Mouse (Mus musculus) erythroblast, adult 5-6 weeks (primary cell): ENCODE data around the gene Emx2. TPM values are rescaled to one million over a fixed set of nuclear protein-coding genes. Genes with fewer than 3 reads are reported as not detected.

ENCODE experiments used
- ATAC-seq: replicated peaks from 2 replicates; pipeline ENCODE4 v1.8.0; 2016; ENCODE audit warnings: moderate number of reproducible peaks, mild to moderate bottlenecking, moderate TSS enrichment, inconsistent platforms; ENCODE audit not compliant: poor library complexity, low FRiP score, severe bottlenecking
- total RNA-seq, 2 experiments: library from RNA; stranded (forward) in 1 of 2; stranded (reverse) in 1 of 2; fragments of 150-400 nt in 1 of 2; fragments of 200-764, 138-1000 nt in 1 of 2; gene quantifications; 2 replicates each; pipeline versions ENCODE4 v1.2.3 to v1.2.4; 2015 to 2017; ENCODE audit warnings: low replicate concordance in 2 of 2

Gene Emx2
- total RNA-seq, 2 experiments from 2014 or later: 0.77 TPM; not detected in 1

GRCm38 (mm10) chr19:59461481-59462421 is 3.6 kb downstream of the Emx2 start:
- no peak for ATAC-seq

- no peak for ATAC-seq
Measured at GRCm38 (mm10) chr19:59462459-59463292, 4.5 kb downstream of the Emx2 start.

DNA sequence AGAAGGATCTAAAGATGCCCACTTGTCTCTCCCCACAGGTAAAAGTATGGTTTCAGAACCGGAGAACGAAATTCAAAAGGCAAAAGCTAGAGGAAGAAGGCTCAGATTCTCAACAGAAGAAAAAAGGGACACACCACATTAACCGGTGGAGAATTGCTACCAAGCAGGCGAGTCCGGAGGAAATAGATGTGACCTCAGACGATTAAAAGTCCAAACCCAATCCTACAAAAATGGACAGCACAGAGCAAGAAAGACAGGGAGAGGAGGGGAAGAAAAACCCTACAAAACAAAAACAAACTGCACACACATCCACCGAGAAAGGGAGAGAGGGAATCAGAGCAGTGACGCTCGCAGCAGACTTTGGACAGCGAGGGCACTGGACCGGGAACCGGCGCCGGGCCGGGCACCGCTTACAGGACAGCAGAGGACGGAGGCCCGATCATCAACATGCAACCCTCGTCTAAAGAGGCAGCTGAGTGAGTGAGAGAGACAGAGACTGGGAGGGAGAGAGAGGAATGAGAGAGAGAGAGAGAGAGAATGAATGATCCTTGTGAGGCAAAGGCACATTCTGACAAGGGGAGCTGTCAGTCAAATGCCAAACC is 5.8 kb downstream of the Emx2 start:
- no peak for ATAC-seq

DNA sequence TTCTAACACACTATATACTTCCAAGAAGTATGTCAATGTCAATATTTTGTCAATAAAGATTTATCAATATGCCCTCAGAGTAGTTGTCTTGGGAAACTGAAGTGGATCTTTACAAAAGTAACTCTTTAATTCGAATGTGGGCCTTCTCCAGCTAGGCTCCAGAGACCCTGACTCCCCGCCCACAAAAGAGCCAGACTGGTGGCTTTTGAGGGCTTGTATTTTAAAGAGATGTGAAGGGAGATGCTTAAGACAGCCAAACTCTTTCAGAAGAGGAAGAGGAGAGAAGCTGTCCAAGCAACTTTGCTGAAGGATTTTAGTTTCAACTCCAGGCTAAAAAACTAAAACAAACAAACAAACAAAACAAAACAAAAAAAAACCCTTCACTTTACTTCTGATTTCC is 7.1 kb downstream of the Emx2 start:
- no peak for ATAC-seq

DNA sequence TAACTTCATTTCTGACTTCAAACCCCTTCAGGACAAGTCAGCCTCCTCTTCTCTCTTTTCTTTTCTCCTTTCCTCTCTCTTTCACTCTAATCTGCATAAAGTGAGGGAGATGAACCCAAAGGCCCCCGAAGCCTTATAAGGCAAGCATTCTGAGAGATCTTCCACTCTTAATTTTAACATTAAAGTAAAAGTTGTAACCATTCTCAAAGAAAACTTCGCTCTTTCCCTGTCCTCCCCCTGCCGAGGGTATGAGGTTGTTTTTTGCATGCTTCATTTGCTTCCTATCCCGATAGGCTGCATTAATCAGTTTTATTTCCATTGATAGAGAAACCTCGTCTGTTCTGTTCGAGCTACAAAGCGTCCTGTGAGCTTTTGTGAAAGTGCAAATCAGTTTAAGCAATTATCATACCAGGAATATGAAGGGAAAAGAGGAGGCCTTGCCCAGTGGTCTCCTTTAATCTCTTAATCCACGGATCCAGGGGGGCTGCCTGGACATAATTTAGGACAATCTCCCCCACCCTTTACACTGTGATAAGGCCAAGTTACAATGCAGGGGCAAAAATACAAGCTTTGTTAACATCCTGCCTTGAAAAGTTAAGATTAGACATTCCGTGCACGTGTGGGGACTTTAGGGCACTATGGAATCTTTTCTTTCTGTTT is 7.7 kb downstream of the Emx2 start:
- ATAC-seq: no peak

DNA sequence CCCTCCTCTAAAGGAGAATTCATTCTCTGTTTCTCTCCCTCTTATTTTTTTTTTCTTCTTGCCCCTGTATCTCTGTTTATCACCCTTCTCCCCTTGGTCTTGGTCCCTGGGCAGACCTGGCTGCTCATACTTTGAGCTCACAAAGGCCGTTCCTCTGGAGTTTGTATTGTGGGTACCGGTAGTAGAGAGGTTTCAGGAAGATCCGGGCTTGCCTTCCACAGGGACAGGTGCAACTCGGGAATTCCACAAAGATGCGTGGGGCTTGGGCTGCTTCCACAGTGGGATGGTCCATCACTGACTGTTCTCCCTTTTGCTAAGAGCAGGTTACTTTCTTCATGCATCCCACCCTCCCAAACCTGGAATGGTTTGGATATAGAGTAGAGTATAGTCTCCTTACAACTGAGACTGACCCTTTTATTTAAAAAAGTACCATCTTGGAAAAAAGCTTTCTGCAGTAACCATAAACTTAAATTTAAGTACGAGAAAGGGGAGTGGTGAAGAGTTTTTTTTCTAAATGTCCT is 8.3 kb downstream of the Emx2 start:
- no peak for ATAC-seq

GRCm38 (mm10) chr19:59467016-59467412 is 8.8 kb downstream of the Emx2 start:
- ATAC-seq: no peak

DNA sequence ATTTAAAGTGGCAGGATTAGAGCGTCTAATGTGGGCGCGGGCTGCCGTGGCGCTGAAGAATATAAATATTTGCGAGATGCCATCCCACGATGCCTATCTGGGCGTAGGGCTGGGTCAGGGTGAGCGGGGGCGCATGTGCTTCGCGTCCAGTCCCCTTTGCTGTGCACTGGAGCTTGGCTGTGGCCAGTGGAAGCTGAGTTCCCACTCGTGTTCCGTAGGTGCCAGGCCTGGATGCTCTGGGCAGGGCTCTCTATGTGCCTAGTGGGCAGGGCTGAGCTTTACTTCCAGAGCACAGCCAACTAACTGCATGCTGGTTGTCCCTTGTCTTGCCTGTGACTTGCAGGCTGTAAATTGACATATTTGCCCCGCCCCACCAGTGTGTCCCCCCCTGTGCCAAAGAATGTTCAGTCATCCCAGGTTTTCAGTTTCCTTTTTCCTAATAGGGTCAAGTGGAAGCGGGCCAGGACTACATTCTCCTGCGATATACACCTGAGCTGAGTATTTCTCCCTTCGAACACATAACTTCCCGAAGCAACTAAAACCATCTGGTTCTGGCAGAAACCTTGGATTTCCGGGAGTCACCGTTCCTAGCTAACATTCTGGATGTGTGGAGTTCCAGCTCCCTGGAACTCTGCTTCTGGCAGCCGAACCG is 9.4 kb downstream of the Emx2 start:
- no peak for ATAC-seq

- ATAC-seq: no peak
Measured at GRCm38 (mm10) chr19:59468065-59468810, 10.1 kb downstream of the Emx2 start.

DNA sequence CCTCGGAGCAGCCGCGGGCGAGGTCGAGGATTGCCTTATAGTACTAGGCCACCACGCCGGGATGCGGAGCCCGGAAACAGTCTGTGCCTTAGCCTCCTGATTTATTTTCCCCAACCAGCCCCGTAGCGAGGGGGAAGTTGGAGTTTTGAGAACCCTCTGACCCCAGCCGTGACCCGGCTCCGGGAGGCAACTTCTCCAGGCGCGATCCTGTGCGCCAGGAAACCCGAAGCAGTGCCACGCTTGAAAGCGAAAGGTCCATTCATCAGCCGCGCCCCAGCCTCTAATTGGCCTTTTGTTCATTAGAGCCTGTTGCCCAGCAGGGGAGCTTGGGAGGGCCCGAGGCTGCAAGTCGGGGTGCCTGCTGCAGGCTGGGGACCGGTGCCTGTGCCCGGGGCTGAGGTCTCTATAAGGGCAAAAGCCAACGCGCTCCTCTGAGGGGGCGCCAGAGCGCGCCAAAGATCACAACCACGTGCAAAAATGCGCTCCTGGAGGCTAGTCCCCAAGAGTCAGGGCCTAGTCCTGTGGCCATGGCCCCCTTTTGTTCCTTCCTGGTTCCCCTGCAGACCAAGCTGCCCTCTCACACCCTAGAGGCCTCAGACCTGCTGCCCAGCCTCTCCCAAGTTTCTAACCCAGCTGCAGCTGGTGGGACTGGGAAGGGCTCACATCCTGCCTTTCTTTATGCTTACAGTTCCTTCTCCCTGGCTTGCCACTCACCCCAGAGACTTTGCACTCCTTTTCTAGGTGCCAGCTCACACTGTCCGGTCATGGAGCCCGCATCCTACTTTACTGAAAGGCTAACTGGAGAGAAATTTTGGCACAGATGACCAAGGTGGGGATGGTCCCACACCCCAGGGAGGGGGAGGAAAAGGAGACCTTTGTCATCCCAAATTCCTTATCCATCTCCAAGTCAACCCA is 11.1 kb downstream of the Emx2 start:
- no peak for ATAC-seq

DNA sequence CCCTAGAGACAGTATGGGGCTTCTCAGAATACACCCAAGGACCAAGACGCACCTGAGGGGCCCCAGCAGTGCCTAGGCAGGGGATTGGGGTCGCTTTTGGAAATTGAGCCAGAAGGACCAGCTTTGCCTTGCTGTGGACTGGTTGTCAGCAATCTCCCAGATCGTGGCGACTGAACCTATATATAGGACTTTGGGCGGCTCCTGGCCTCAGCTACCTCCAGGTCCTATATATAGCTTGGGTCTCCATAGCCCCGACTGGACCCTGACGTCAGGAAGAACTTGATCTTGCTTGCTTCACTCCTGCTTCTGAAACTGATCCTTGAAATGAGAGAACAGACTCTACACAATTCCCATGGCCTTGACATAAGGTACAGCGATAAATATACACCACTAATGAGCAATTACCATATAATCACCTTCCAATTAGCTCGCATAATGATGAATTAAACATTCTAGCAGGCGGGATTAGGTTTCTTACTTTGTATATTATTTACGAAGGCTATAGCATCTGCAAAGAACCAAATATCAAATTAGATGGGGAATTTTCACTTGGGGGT is 12.0 kb downstream of the Emx2 start:
- ATAC-seq: no peak

- no peak for ATAC-seq
Measured at GRCm38 (mm10) chr19:59470913-59471312, 12.7 kb downstream of the Emx2 start.

DNA sequence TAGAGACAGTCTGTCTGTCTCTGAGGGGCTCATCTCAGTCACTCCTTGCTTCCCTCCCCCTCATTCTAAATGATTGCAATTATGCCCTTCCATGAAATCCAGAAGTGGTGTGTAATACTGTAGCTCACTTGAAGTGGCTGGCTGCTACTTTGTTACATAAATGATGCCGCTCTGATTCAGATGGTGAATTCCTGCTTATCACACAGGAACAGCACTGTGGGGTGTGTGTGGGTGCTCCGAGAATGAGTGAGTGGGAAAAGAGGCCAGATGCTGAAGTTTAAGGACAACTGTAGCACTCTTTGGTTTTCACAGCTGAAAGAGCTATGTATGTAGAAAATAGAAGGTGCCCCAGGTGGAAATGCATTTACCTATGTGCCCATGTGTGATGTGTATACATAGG is 14.7 kb downstream of the Emx2 start:
- ATAC-seq: no peak

DNA sequence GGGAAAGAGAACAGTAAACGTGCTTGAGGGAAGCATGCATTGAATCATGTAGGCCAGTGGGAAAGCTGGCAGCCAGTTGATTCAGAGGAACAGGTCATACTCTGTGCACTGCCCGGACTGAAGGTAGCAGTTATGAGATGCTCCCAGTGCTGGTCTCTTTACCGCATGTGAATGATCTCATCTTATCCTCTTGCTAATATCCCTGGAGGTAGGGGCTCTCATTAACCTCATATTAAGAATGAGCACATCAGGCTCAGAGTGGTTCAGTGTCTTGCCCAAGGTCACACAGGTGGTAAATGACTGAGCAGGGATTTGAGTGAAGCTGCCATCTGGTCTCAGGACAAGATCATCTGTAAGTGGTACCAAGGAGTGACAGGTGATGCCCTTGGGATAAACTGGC is 21.7 kb downstream of the Emx2 start:
- ATAC-seq: no peak

DNA sequence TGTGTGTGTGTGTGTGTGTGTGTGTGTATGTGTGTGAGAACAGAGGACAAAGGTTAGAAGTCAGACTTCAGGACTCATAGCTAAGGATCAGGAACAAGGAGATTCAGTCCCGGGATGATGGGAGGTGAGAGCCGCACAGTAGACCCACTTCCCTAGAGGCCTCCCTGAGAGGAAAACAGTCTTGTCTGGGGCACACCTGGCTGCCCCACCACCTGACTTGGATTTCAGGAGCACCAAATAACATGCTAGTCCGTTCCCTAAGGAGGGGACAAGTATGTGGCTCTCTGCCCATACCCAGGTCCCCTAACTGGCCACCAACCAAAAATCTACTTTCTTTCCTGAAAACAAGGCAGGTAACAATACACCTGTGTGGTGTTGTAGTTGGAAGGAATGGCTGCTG is 22.4 kb downstream of the Emx2 start:
- no peak for ATAC-seq

DNA sequence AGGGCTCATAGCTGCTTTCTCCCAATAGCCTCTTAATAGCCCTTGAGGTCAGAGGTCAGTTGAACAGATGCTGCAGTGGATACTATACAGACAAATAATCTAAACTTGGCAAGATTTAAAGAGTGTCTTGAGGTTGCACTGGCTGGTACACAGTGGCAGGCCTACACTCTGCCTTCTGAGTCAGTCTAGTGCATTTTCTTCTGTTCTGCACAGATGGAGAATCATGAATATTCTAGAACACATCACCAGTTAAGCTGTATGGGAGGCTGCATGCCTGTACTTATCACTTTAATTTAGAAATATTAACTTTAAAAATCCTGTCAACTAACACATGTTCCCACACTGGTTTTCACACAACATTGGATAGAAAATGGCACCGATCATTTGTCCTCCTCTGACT is 34.1 kb downstream of the Emx2 start:
- ATAC-seq: no peak

DNA sequence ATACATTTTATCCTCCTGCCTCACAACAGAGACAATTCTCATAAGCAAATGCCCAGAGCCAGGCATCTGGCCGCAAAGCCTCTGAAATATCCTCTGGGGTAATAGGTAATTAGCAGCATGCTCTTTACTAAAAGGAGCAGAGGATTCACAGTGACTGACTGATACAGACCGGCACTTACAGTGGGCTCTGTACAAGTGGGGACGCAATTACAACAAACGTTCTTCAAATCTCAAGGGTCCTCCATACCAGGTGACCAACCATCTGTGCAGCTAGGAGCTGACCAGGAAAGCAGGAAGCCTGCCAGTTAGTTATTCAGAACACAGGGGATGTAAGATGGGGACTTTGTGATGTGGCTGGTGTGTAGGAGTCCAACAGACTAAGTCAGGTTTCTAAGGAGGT is 38.7 kb downstream of the Emx2 start:
- no peak for ATAC-seq
